ENCODE assay signal across 7 mouse cellular contexts in the genomic region with DNA sequence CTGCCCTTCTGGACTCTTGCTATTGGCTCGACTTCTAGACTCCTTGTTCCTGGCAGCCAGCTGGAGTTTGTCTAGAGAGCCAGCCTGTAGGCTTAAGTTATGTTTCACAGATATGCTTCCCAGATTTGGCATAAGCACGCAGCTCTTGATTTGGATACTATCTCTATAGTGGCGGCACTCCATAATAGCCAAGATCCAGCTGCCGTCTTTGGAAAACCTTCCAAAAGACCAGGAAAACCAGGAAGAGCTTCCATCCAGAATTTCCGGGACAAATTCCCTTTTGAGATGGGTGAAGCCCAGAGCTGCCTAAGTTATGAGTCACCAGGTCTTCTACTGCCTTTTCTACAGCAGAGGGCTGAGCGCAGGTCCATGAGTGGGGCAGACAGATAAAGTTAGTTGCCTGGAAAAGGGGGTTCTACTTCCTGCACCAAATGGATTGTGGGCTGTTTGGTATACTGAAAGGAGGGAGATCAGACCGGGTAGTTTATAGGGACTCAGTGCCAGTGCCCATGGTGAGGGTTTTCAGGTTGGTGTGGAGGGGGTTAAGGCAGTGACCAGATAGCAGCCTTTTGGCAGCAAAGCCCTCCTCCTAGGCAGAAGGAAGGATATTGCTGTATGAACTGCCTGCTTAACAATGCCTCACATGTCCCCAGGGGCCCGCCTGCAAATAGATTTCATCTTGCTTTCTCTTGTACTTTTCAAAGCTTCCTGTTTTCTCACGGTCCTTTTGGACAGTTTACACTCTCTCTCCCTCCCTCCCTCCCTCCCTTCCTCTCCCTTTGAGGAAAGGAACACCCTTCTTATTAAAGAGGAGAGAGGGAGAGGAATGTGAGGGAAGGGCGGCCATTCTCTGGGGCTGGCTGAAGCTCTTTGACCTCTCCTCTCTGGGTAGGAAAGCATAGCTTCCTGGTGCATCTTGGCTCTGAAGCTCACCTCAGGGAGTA. TPM values are rescaled to one million over a fixed set of nuclear protein-coding genes. Genes with fewer than 3 reads are reported as not detected.
A peak's percentile ranks its signal among the peaks of the same experiment; 100 is the strongest.
DNase-seq lines count a peak whose midpoint lies in the region; ATAC-seq and TF ChIP-seq lines count a peak whose summit lies in the region.

No protein-coding gene starts in this region.

- TF ChIP-seq POLR2A in small intestine, adult 2 months (IDR thresholded peaks at IDR 0.05; ENCODE audit: low read depth, low read length): no peak

- H3K27ac ChIP-seq in liver, embryonic 13.5 days: peak overlapping the region; percentile 54
- H3K27ac ChIP-seq in small intestine, adult 2 months (ENCODE audit: insufficient read depth, low read depth, low read length): peak overlapping the region; percentile 86

- 0 out of 2 replicates have a peak, but pooled peaks cover 9% of the 10 kb centered on the region for H3K4me1 ChIP-seq in liver, embryonic 13.5 days (replicated peaks)
- H3K4me1 ChIP-seq in small intestine, adult 2 months (ENCODE audit: control insufficient read depth, insufficient read depth, insufficient read length, low read length): peaks cover 7% of the 10 kb centered on the region; the same call in 1 of the 2 replicates

- DNase-seq in adrenal gland, postnatal 14 days: peak; percentile 68
- peak; percentile 83 to 92 for DNase-seq in heart, adult 18-20 months
- peak; percentile 69 for DNase-seq in kidney, adult 11 months
- no peak for DNase-seq in liver, embryonic 13.5 days
- no peak for DNase-seq in ovary, postnatal 10 days (ENCODE audit: low spot score)

- no peak overlapping the region for H3K4me3 ChIP-seq in C2C12 (ENCODE audit: insufficient read depth, poor library complexity, severe bottlenecking)
- H3K4me3 ChIP-seq in liver, embryonic 13.5 days (replicated peaks): no peak overlapping the region
- no peak overlapping the region for H3K4me3 ChIP-seq in small intestine, adult 2 months (ENCODE audit: low read depth, low read length)

- no peaks in the 10 kb centered on the region for H3K79me3 ChIP-seq in C2C12 (ENCODE audit: low read depth)

- H3K79me2 ChIP-seq in C2C12 (ENCODE audit: control insufficient read depth, insufficient read depth): no peaks in the 10 kb centered on the region

- WGBS in liver, embryonic 13.5 days (ENCODE audit: insufficient replicate concordance): 37% methylated on average over 10 of the region's 10 CpGs
- 24% methylated on average over 10 of the region's 10 CpGs for WGBS in small intestine, adult 2 months

- H3K36me3 ChIP-seq in C2C12 (ENCODE audit: control insufficient read depth, insufficient read depth): no peaks in the 10 kb centered on the region
- no peaks in the 10 kb centered on the region for H3K36me3 ChIP-seq in liver, embryonic 13.5 days
- no peaks in the 10 kb centered on the region for H3K36me3 ChIP-seq in small intestine, adult 2 months (ENCODE audit: control insufficient read depth, insufficient read depth, low read length)

- TF ChIP-seq CTCF in C2C12 (IDR thresholded peaks at IDR 0.05; ENCODE audit: control insufficient read depth, insufficient read depth, insufficient read length): no peak
- no peak for TF ChIP-seq CTCF in small intestine, adult 2 months (IDR thresholded peaks at IDR 0.05; ENCODE audit: extremely low read depth, insufficient read length, insufficient replicate concordance, low read depth, low read length)

- peak overlapping the region; percentile 45 for H3ac ChIP-seq in C2C12 (ENCODE audit: control insufficient read depth, insufficient read length, low read depth)

- H3K9ac ChIP-seq in liver, embryonic 13.5 days: no peak overlapping the region

- no peaks in the 10 kb centered on the region for H3K9me3 ChIP-seq in liver, embryonic 13.5 days (replicated peaks)

- 0 out of 2 replicates have a peak, but pooled peaks have one; percentile 36 for ATAC-seq in liver, embryonic 13.5 days (ENCODE audit: low read depth)

- H3K27me3 ChIP-seq in C2C12 (ENCODE audit: control insufficient read depth, insufficient read depth, insufficient read length): no peaks in the 10 kb centered on the region
- H3K27me3 ChIP-seq in liver, embryonic 13.5 days: no peaks in the 10 kb centered on the region; the same call in 1 of the 2 replicates
- no peaks in the 10 kb centered on the region for H3K27me3 ChIP-seq in small intestine, adult 2 months (ENCODE audit: control insufficient read depth, insufficient read depth, low read length)

- no peak overlapping the region for H3K4me2 ChIP-seq in liver, embryonic 13.5 days

TF ChIP-seq in C2C12, 6 proteins besides CTCF, POLR2A, EP300 and RAD21:
- no peak for TF ChIP-seq CEBPB (IDR thresholded peaks at IDR 0.05; ENCODE audit: low read depth)
- no peak for TF ChIP-seq USF1 (IDR thresholded peaks at IDR 0.05; ENCODE audit: low read depth)
- TF ChIP-seq MAX (IDR thresholded peaks at IDR 0.05): peak; percentile 38
- no peak for TF ChIP-seq MYOG (IDR thresholded peaks at IDR 0.05; ENCODE audit: control insufficient read depth, extremely low read depth, insufficient read length)
- no peak for TF ChIP-seq MYOD1 (IDR thresholded peaks at IDR 0.05; ENCODE audit: control insufficient read depth, insufficient read length, low read depth)
- peak; percentile 34 for TF ChIP-seq FOSL1 (IDR thresholded peaks at IDR 0.05; ENCODE audit: insufficient read depth, low read length, poor library complexity, severe bottlenecking)

RNA-seq across cellular contexts. Expression of a gene that starts 53.9 kb away (rescaled TPM):
- not detected for polyA plus RNA-seq in C2C12 (2012; fragmentation: generic; extraction: Trizol)
- total RNA-seq in adrenal gland, postnatal 14 days (2021): 10.3 and 12.3 TPM in 2 replicates
- 10 to 100 TPM; 14.1 to 14.9 TPM for total RNA-seq in heart, adult 18-20 months (2021)
- polyA plus RNA-seq in liver, embryonic 13.5 days (2015; fragmentation: Nextera tagmentation; extraction: Ambion mirVana): 0.16 and 0.21 TPM in 2 replicates
- 1.2 and 2.0 TPM in 2 replicates for polyA plus RNA-seq in small intestine, adult 2 months (2012; rRNA removed)

Comparison
In these comparisons a context has a peak if more than half of its experiments do, and no peak if none do; other contexts are left out.
1. DNase-seq: peak in adrenal gland, postnatal 14 days (single experiment), heart, adult 18-20 months (2 of 2) and kidney, adult 11 months (single experiment); none in liver, embryonic 13.5 days (single experiment) and ovary, postnatal 10 days (single experiment).